Mouse (Mus musculus): ENCODE measurements around the gene Asic3. TPM values are rescaled to one million over a fixed set of nuclear protein-coding genes. Genes with fewer than 3 reads are reported as not detected.

Gene Asic3
- polyA plus RNA-seq, 1 experiment, result not detected

- Histone ChIP-seq H3K36me3 (ENCODE audit: control insufficient read depth) (peaks cover 34% of the 10 kb centered on the region), H3K4me3 (replicated peaks) (peak within 1 kb of the TSS; percentile 92), H3K4me1 (ENCODE audit: control insufficient read depth) (peaks cover 76% of the 10 kb centered on the region), H3K9me3 (ENCODE audit: control insufficient read depth, low read length) (no peaks in the 10 kb centered on the region), H3K27me3 (ENCODE audit: control insufficient read depth) (no peaks in the 10 kb centered on the region)
- TF ChIP-seq GATA1 (IDR thresholded peaks at IDR 0.05; ENCODE audit: low read length), result no peak
- no peak for TF ChIP-seq TAL1 (IDR thresholded peaks at IDR 0.05; ENCODE audit: low read length)
These were observed 39.0 kb downstream of the Asic3 start, which contains the start of gene Agap3 for GRCm38 (mm10) chr5:24452030-24452690. TSS of gene Agap3 (plus strand) at chr5:24452177.

GRCm38 (mm10) chr5:24452691-24453233, 39.6 kb downstream of the Asic3 start:
- peaks cover 72% of the 10 kb centered on the region for H3K4me1 ChIP-seq (ENCODE audit: control insufficient read depth)
- TF ChIP-seq TAL1 (IDR thresholded peaks at IDR 0.05; ENCODE audit: low read length), result no peak
- no peak for TF ChIP-seq GATA1 (IDR thresholded peaks at IDR 0.05; ENCODE audit: low read length)

GRCm38 (mm10) chr5:24453283-24453984, 40.2 kb downstream of the Asic3 start:
- H3K9me3 ChIP-seq (ENCODE audit: control insufficient read depth, low read length), result no peaks in the 10 kb centered on the region
- no peaks in the 10 kb centered on the region for H3K27me3 ChIP-seq (ENCODE audit: control insufficient read depth)
- TF ChIP-seq GATA1 (IDR thresholded peaks at IDR 0.05; ENCODE audit: low read length) (no peak), TAL1 (IDR thresholded peaks at IDR 0.05; ENCODE audit: low read length) (no peak)
- peaks cover 66% of the 10 kb centered on the region for H3K4me1 ChIP-seq (ENCODE audit: control insufficient read depth)
- H3K36me3 ChIP-seq (ENCODE audit: control insufficient read depth), result peaks cover 47% of the 10 kb centered on the region
- H3K4me3 ChIP-seq (replicated peaks), result peak overlapping the region; percentile 92

More at GRCm38 (mm10) chr5:24452691-24453233, 39.6 kb downstream of the Asic3 start:
- peak overlapping the region; percentile 92 for H3K4me3 ChIP-seq (replicated peaks)
- H3K36me3 ChIP-seq (ENCODE audit: control insufficient read depth), result peaks cover 40% of the 10 kb centered on the region
- H3K9me3 ChIP-seq (ENCODE audit: control insufficient read depth, low read length), result no peaks in the 10 kb centered on the region
- H3K27me3 ChIP-seq (ENCODE audit: control insufficient read depth), result no peaks in the 10 kb centered on the region

- Histone ChIP-seq H3K4me3 (replicated peaks) (peak overlapping the region; percentile 92), H3K36me3 (ENCODE audit: control insufficient read depth) (peaks cover 52% of the 10 kb centered on the region), H3K27me3 (ENCODE audit: control insufficient read depth) (no peaks in the 10 kb centered on the region), H3K4me1 (ENCODE audit: control insufficient read depth) (peaks cover 62% of the 10 kb centered on the region), H3K9me3 (ENCODE audit: control insufficient read depth, low read length) (no peaks in the 10 kb centered on the region)
- TF ChIP-seq TAL1 (IDR thresholded peaks at IDR 0.05; ENCODE audit: low read length) (no peak), GATA1 (IDR thresholded peaks at IDR 0.05; ENCODE audit: low read length) (no peak)
These were observed 40.8 kb downstream of the Asic3 start for GRCm38 (mm10) chr5:24453985-24454303.

GRCm38 (mm10) chr5:24455076-24455475, 41.9 kb downstream of the Asic3 start:
- Histone ChIP-seq H3K36me3 (ENCODE audit: control insufficient read depth) (peaks cover 57% of the 10 kb centered on the region), H3K4me1 (ENCODE audit: control insufficient read depth) (peaks cover 58% of the 10 kb centered on the region), H3K4me3 (replicated peaks) (no peak overlapping the region), H3K27me3 (ENCODE audit: control insufficient read depth) (no peaks in the 10 kb centered on the region), H3K9me3 (ENCODE audit: control insufficient read depth, low read length) (no peaks in the 10 kb centered on the region)
- TF ChIP-seq TAL1 (IDR thresholded peaks at IDR 0.05; ENCODE audit: low read length), result no peak
- TF ChIP-seq GATA1 (IDR thresholded peaks at IDR 0.05; ENCODE audit: low read length), result no peak

GRCm38 (mm10) chr5:24455613-24456012, 42.4 kb downstream of the Asic3 start:
- Histone ChIP-seq H3K4me3 (replicated peaks) (no peak overlapping the region), H3K27me3 (ENCODE audit: control insufficient read depth) (no peaks in the 10 kb centered on the region), H3K4me1 (ENCODE audit: control insufficient read depth) (peaks cover 55% of the 10 kb centered on the region), H3K36me3 (ENCODE audit: control insufficient read depth) (peaks cover 62% of the 10 kb centered on the region), H3K9me3 (ENCODE audit: control insufficient read depth, low read length) (no peaks in the 10 kb centered on the region)
- no peak for TF ChIP-seq TAL1 (IDR thresholded peaks at IDR 0.05; ENCODE audit: low read length)
- no peak for TF ChIP-seq GATA1 (IDR thresholded peaks at IDR 0.05; ENCODE audit: low read length)

- Histone ChIP-seq H3K9me3 (ENCODE audit: control insufficient read depth, low read length) (no peaks in the 10 kb centered on the region), H3K4me1 (ENCODE audit: control insufficient read depth) (peaks cover 2% of the 10 kb centered on the region; the same call in 1 of the 2 replicates), H3K36me3 (ENCODE audit: control insufficient read depth) (peaks cover 38% of the 10 kb centered on the region), H3K4me3 (replicated peaks) (no peak overlapping the region), H3K27me3 (ENCODE audit: control insufficient read depth) (no peaks in the 10 kb centered on the region)
- TF ChIP-seq GATA1 (IDR thresholded peaks at IDR 0.05; ENCODE audit: low read length) (no peak), TAL1 (IDR thresholded peaks at IDR 0.05; ENCODE audit: low read length) (no peak)
These were observed 53.6 kb downstream of the Asic3 start for GRCm38 (mm10) chr5:24466762-24467161.

Other genes with a start within 250 kb of the Asic3 start
- 0.16 and 0.42 TPM in 2 replicates for gene Nupl2, start 248.4 kb upstream of the Asic3 start, polyA plus RNA-seq (2012)
- 0.08 TPM in 1 of 2 replicates, not detected in the other for gene Kcnh2, start 61.8 kb upstream of the Asic3 start, polyA plus RNA-seq (2012)
- 0.02 and 0.03 TPM in 2 replicates for gene Nos3, start 48.6 kb upstream of the Asic3 start, polyA plus RNA-seq (2012)
- gene Atg9b, start 21.2 kb upstream of the Asic3 start, polyA plus RNA-seq (2012), result 0.02 and 0.05 TPM in 2 replicates
- 1.7 and 2.2 TPM in 2 replicates for gene Abcb8, start 19.7 kb upstream of the Asic3 start, polyA plus RNA-seq (2012)
- 0.40 and 0.67 TPM in 2 replicates for gene Cdk5, start 10.1 kb downstream of the Asic3 start, polyA plus RNA-seq (2012)
- gene Slc4a2, start 10.4 kb downstream of the Asic3 start, polyA plus RNA-seq (2012), result 1.1 and 2.5 TPM in 2 replicates
- gene Fastk, start 31.9 kb downstream of the Asic3 start, polyA plus RNA-seq (2012), result 33.0 and 33.8 TPM in 2 replicates
- 2.3 and 2.8 TPM in 2 replicates for gene Tmub1, start 34.5 kb downstream of the Asic3 start, polyA plus RNA-seq (2012)
- gene Agap3, start 38.8 kb downstream of the Asic3 start, polyA plus RNA-seq (2012), result 17.2 and 18.9 TPM in 2 replicates
- gene Gbx1, start 113.8 kb downstream of the Asic3 start, polyA plus RNA-seq (2012), result not detected in 2 replicates
- gene Asb10, start 127.6 kb downstream of the Asic3 start, polyA plus RNA-seq (2012), result not detected in 2 replicates
- not detected in 2 replicates for gene 4931409K22Rik, start 143.4 kb downstream of the Asic3 start, polyA plus RNA-seq (2012)
- gene Abcf2, start 164.1 kb downstream of the Asic3 start, polyA plus RNA-seq (2012), result 4.3 and 5.3 TPM in 2 replicates
- 0.75 and 0.89 TPM in 2 replicates for gene Chpf2, start 173.3 kb downstream of the Asic3 start, polyA plus RNA-seq (2012)
- not detected in 2 replicates for gene Smarcd3, start 211.0 kb downstream of the Asic3 start, polyA plus RNA-seq (2012)

Measured in erythroblast, embryonic 14.5 days (primary cell).